Mouse (Mus musculus) myocyte (in vitro differentiated cells): ENCODE measurements around the gene Stard10.

ENCODE experiments used
- E2F4 ChIP-seq: IDR thresholded peaks from one replicate; pipeline ENCODE4 v1.6.1; 2011; ENCODE audit warnings: mild to moderate bottlenecking, control low read depth, moderate library complexity; ENCODE audit not compliant: insufficient read depth
- MAX ChIP-seq: IDR thresholded peaks from one replicate; pipeline ENCODE4 v1.6.1; 2011; ENCODE audit warnings: low read depth, mild to moderate bottlenecking, control low read depth
- MYOG ChIP-seq, 3 experiments: IDR thresholded peaks; one replicate each; pipeline ENCODE4 v1.6.1; 2011; ENCODE audit warnings: control low read depth in 2 of 3, low read depth in 2 of 3, mild to moderate bottlenecking in 2 of 3; ENCODE audit not compliant: insufficient read length in 2 of 3, control insufficient read depth in 1 of 3, insufficient read depth in 1 of 3
- POLR2A ChIP-seq: IDR thresholded peaks from one replicate; pipeline ENCODE4 v1.6.1; 2011; ENCODE audit warnings: low read depth, mild to moderate bottlenecking, control low read depth, moderate library complexity; ENCODE audit not compliant: insufficient read length
- POLR2AphosphoS2 ChIP-seq: IDR thresholded peaks from one replicate; pipeline ENCODE4 v1.6.1; 2011; ENCODE audit warnings: low read depth, control low read depth; ENCODE audit not compliant: insufficient read length
- SRF ChIP-seq: IDR thresholded peaks from one replicate; pipeline ENCODE4 v1.6.1; 2011; ENCODE audit warnings: low read depth; ENCODE audit not compliant: control insufficient read depth, insufficient read length
- TCF12 ChIP-seq: IDR thresholded peaks from one replicate; pipeline ENCODE4 v1.6.1; 2011; ENCODE audit warnings: mild to moderate bottlenecking, control low read depth; ENCODE audit not compliant: poor library complexity, insufficient read depth, severe bottlenecking
- TCF3 ChIP-seq: IDR thresholded peaks from one replicate; pipeline ENCODE4 v1.6.1; 2011; ENCODE audit warnings: low read depth, control low read depth; ENCODE audit not compliant: insufficient read length

- TF ChIP-seq TCF3 (no peak), POLR2A (no peak), MYOG (IDR thresholded peaks at IDR 0.05; ENCODE audit: control insufficient read depth in 1 of 3, insufficient read depth in 1 of 3, insufficient read length in 2 of 3, low read depth in 2 of 3) (no peak), TCF12 (no peak), E2F4 (no peak), POLR2AphosphoS2 (no peak), MAX (no peak), SRF (no peak)
Observed at GRCm38 (mm10) chr7:101385331-101385733, 68.4 kb downstream of the Stard10 start.
